Mouse (Mus musculus) CH12.LX (cell line): Measurements from ENCODE around the gene Wdr75. TPM values are rescaled to one million over a fixed set of nuclear protein-coding genes. Genes with fewer than 3 reads are reported as not detected.

Experiments
- DNase-seq: peaks from one replicate; pipeline ENCODE4 v3.0.0-alpha.2; 2013; ENCODE audit errors: extremely low read depth
- H3K27ac ChIP-seq: 2 replicates; pipeline ENCODE4 v1.5.1; 2012; ENCODE audit warnings: low read depth, mild to moderate bottlenecking, control low read depth, moderate library complexity; ENCODE audit not compliant: insufficient read depth
- H3K27me3 ChIP-seq: replicated peaks from 2 replicates; pipeline ENCODE3; 2012; ENCODE audit warnings: inconsistent platforms
- H3K36me3 ChIP-seq, 2 experiments: replicated peaks in 1 of 2; 2 replicates each; pipeline versions ENCODE3 to v1.6.1; 2012; ENCODE audit warnings: inconsistent platforms in 1 of 2, low read length in 1 of 2, mild to moderate bottlenecking in 1 of 2, mixed read lengths in 1 of 2, moderate library complexity in 1 of 2; ENCODE audit not compliant: control insufficient read depth in 1 of 2, insufficient read depth in 1 of 2
- H3K4me1 ChIP-seq, 2 experiments: 2 replicates each; pipeline ENCODE4 v1.6.1; 2012; ENCODE audit warnings: inconsistent platforms in 1 of 2, moderate library complexity in 1 of 2; ENCODE audit not compliant: insufficient read depth in 2 of 2, control insufficient read depth in 1 of 2
- H3K4me2 ChIP-seq: 2 replicates; pipeline ENCODE4 v1.6.1; 2012; ENCODE audit warnings: low read depth, mild to moderate bottlenecking, control low read depth; ENCODE audit not compliant: poor library complexity, insufficient read depth, severe bottlenecking
- H3K4me3 ChIP-seq, 3 experiments: fragments of 150-350 bp in 1 of 3; sonication (generic) in 1 of 3; replicated peaks in 1 of 3; 2 replicates each; pipeline versions ENCODE3 to v1.5.1; 2011 to 2012; ENCODE audit warnings: low read depth in 2 of 3, low read length in 2 of 3, mild to moderate bottlenecking in 2 of 3, moderate library complexity in 2 of 3, control low read depth in 1 of 3, improper control_type of control experiment in 1 of 3, inconsistent platforms in 1 of 3, mixed read lengths in 1 of 3; ENCODE audit not compliant: poor library complexity in 1 of 3
- H3K79me2 ChIP-seq: replicated peaks from 2 replicates; pipeline ENCODE4 v1.6.1; 2012; ENCODE audit warnings: mild to moderate bottlenecking, moderate library complexity; ENCODE audit not compliant: control insufficient read depth, poor library complexity, insufficient read depth, severe bottlenecking; ENCODE audit errors: extremely low read depth
- H3K9ac ChIP-seq: 2 replicates; pipeline ENCODE4 v1.6.1; 2012; ENCODE audit warnings: low read depth, mild to moderate bottlenecking, control low read depth, moderate library complexity; ENCODE audit not compliant: insufficient read depth
- H3K9me3 ChIP-seq: replicated peaks from 2 replicates; pipeline ENCODE3; 2012; ENCODE audit warnings: low read length, inconsistent platforms, mixed read lengths
- BHLHE40 ChIP-seq: IDR thresholded peaks from 2 replicates; pipeline ENCODE4 v1.6.1; 2011; ENCODE audit warnings: mild to moderate bottlenecking, low read depth, low read length, improper control_type of control experiment
- CHD2 ChIP-seq: IDR thresholded peaks from 2 replicates; pipeline ENCODE4 v1.6.1; 2011; ENCODE audit warnings: low read length, improper control_type of control experiment
- ELF1 ChIP-seq: IDR thresholded peaks from 2 replicates; pipeline ENCODE4 v1.6.1; 2014; ENCODE audit warnings: low read depth, mild to moderate bottlenecking, inconsistent platforms, low read length, improper control_type of control experiment
- ETS1 ChIP-seq: conservative IDR thresholded peaks from 2 replicates; pipeline ENCODE4 v1.6.1; 2012; ENCODE audit warnings: low read depth, mild to moderate bottlenecking, inconsistent platforms, low read length, improper control_type of control experiment, moderate library complexity
- IRF4 ChIP-seq: IDR thresholded peaks from 2 replicates; pipeline ENCODE4 v1.6.1; 2014; ENCODE audit warnings: low read depth, mild to moderate bottlenecking, inconsistent platforms, low read length, improper control_type of control experiment
- JUND ChIP-seq: conservative IDR thresholded peaks from 2 replicates; pipeline ENCODE4 v1.6.1; 2011; ENCODE audit warnings: low read depth, low read length, improper control_type of control experiment
- NELFE ChIP-seq: IDR thresholded peaks from 2 replicates; pipeline ENCODE4 v1.6.1; 2011; ENCODE audit warnings: low read depth, low read length, improper control_type of control experiment
- POLR2AphosphoS2 ChIP-seq: IDR thresholded peaks from 2 replicates; pipeline ENCODE4 v1.6.1; 2011; ENCODE audit warnings: low read depth, low read length, improper control_type of control experiment
- RCOR1 ChIP-seq: conservative IDR thresholded peaks from 2 replicates; pipeline ENCODE4 v1.6.1; 2012; ENCODE audit warnings: low read depth, mild to moderate bottlenecking, inconsistent platforms, low read length, improper control_type of control experiment
- SIN3A ChIP-seq: IDR thresholded peaks from 2 replicates; pipeline ENCODE4 v1.6.1; 2012; ENCODE audit warnings: low read length, improper control_type of control experiment, inconsistent platforms
- TBP ChIP-seq: conservative IDR thresholded peaks from 2 replicates; pipeline ENCODE4 v1.6.1; 2011; ENCODE audit warnings: low read depth, low read length, improper control_type of control experiment
- ZMIZ1 ChIP-seq: IDR thresholded peaks from 2 replicates; pipeline ENCODE4 v1.6.1; 2012; ENCODE audit warnings: low read depth, mild to moderate bottlenecking, inconsistent platforms, low read length, improper control_type of control experiment
- ZNF384 ChIP-seq: IDR thresholded peaks from 2 replicates; pipeline ENCODE4 v1.6.1; 2012; ENCODE audit warnings: low read depth, low read length, improper control_type of control experiment, inconsistent platforms
- dilution Hi-C: fragments of 300-500 bp; cut with MboI; formaldehyde crosslinking; loops from 2 replicates; pipeline ENCODE4 v1.14.3; 2020; ENCODE audit warnings: low sequenced_read_pairs; ENCODE audit not compliant: extremely low pct_unique_long_range_greater_than_20kb, extremely low pct_ligation_motif_present
- in situ Hi-C: fragments of 300-500 bp; cut with MboI; formaldehyde crosslinking; loops from 3 replicates; pipeline ENCODE4 v1.14.3; 2019; ENCODE audit warnings: low sequenced_read_pairs, low pct_ligation_motif_present, low pct_unique_long_range_greater_than_20kb, mixed read lengths
- polyA plus RNA-seq: library from polyadenylated mRNA; unstranded; fragments of >175 nt; gene quantifications from 2 replicates; pipeline ENCODE4 v1.2.1, GENCODE M21; 2012; ENCODE audit warnings: low read depth; ENCODE audit not compliant: insufficient read length
- total RNA-seq, 2 experiments: library from RNA; depleted of rRNA; stranded (reverse); fragments of 300-350 nt in 1 of 2; fragments of >200 nt in 1 of 2; gene quantifications; 2 replicates each; pipeline ENCODE4 v1.2.3; 2012 to 2014

Wdr75 gene
- total and polyA plus RNA-seq, 3 experiments: 127 to 236 (median 204) TPM

GRCm38 (mm10) chr1:45830453-45831206 is 35.7 kb downstream of the Wdr75 start:
- H3K36me3 ChIP-seq: peaks cover 0 to 6% of the 10 kb centered on the region in 2 experiments
- TF ChIP-seq SIN3A (no peak), ZNF384 (no peak), CHD2 (no peak)
- TF ChIP-seq, all 38 proteins: peak for 0
- no peak overlapping the region for H3K4me2 ChIP-seq
- no peak overlapping the region for H3K9ac ChIP-seq
- DNase-seq: no peak
- H3K4me3 ChIP-seq: no peak overlapping the region
- peaks cover 0 to 21% of the 10 kb centered on the region in 2 experiments; a peak in 2 of 4 replicates for H3K4me1 ChIP-seq
- H3K27me3 ChIP-seq: no peaks in the 10 kb centered on the region
- H3K27ac ChIP-seq: no peak overlapping the region
- no peaks in the 10 kb centered on the region for H3K9me3 ChIP-seq
- dilution Hi-C loops (no loop called here), in situ Hi-C loops (no loop called here)
- H3K79me2 ChIP-seq: no peaks in the 10 kb centered on the region

- no peaks in the 10 kb centered on the region for H3K27me3 ChIP-seq
- no peak overlapping the region for H3K9ac ChIP-seq
- no peaks in the 10 kb centered on the region for H3K79me2 ChIP-seq
- dilution Hi-C loops (no loop called here), in situ Hi-C loops (no loop called here)
- no peak overlapping the region for H3K27ac ChIP-seq
- no peak for TF ChIP-seq ZMIZ1
- peak; percentile 37; the same call in 1 of the 2 replicates for TF ChIP-seq JUND
- no peak for TF ChIP-seq ELF1
- TF ChIP-seq ETS1: no peak
- TF ChIP-seq TBP: no peak
- no peak for TF ChIP-seq SIN3A
- TF ChIP-seq BHLHE40: peak; percentile 79
- H3K4me2 ChIP-seq: no peak overlapping the region
- no peaks in the 10 kb centered on the region for H3K9me3 ChIP-seq
- no peak for DNase-seq
- H3K4me1 ChIP-seq: peaks cover 0 to 5% of the 10 kb centered on the region in 2 experiments; a peak in 1 of 4 replicates
- H3K36me3 ChIP-seq: no peaks in the 10 kb centered on the region
- no peak overlapping the region for H3K4me3 ChIP-seq
Observed at GRCm38 (mm10) chr1:45835362-45836063, 40.5 kb downstream of the Wdr75 start.

- no peak for DNase-seq
- H3K27ac ChIP-seq: no peak overlapping the region
- H3K27me3 ChIP-seq: no peaks in the 10 kb centered on the region
- H3K9ac ChIP-seq: no peak overlapping the region
- H3K9me3 ChIP-seq: no peaks in the 10 kb centered on the region
- H3K4me1 ChIP-seq: peaks cover 0 to 5% of the 10 kb centered on the region in 2 experiments; a peak in 1 of 4 replicates
- H3K79me2 ChIP-seq: no peaks in the 10 kb centered on the region
- in situ Hi-C loops (no loop called here), dilution Hi-C loops (no loop called here)
- H3K4me2 ChIP-seq: no peak overlapping the region
- H3K36me3 ChIP-seq: no peaks in the 10 kb centered on the region
- TF ChIP-seq NELFE: no peak
- TF ChIP-seq IRF4: no peak
- no peak for TF ChIP-seq POLR2AphosphoS2
- TF ChIP-seq RCOR1: no peak
- no peak overlapping the region for H3K4me3 ChIP-seq
Observed at GRCm38 (mm10) chr1:45837736-45838135, 42.8 kb downstream of the Wdr75 start.
